Mouse (Mus musculus) brain, embryonic 14.5 days (tissue): ENCODE data around the gene Kat2a. TPM values are rescaled to one million over a fixed set of nuclear protein-coding genes. Genes with fewer than 3 reads are reported as not detected.
A peak's percentile ranks its signal among the peaks of the same experiment; 100 is the strongest.

Source experiments
- DNase-seq: peaks from one replicate; pipeline ENCODE4 v3.0.0-alpha.2; 2011; ENCODE audit warnings: low read depth
- CTCF ChIP-seq: fragments of 200-500 bp; IDR thresholded peaks from 2 replicates; pipeline ENCODE4 v1.5.1; 2012; ENCODE audit warnings: inconsistent platforms, mild to moderate bottlenecking, moderate library complexity, borderline replicate concordance; ENCODE audit not compliant: insufficient read depth, insufficient read length; ENCODE audit errors: extremely low read depth
- POLR2A ChIP-seq: fragments of 200-500 bp; IDR thresholded peaks from 2 replicates; pipeline ENCODE4 v1.6.1; 2012; ENCODE audit warnings: mild to moderate bottlenecking, inconsistent platforms, borderline replicate concordance; ENCODE audit not compliant: poor library complexity, insufficient read depth, insufficient read length, severe bottlenecking; ENCODE audit errors: extremely low read depth
- polyA plus RNA-seq: library from polyadenylated mRNA; depleted of rRNA; stranded (reverse); fragments of >200 nt; gene quantifications from 2 replicates; pipeline ENCODE4 v1.2.3, GENCODE M21; 2012

Gene Kat2a
- polyA plus RNA-seq, 1 experiment, result 61.8 TPM

DNA sequence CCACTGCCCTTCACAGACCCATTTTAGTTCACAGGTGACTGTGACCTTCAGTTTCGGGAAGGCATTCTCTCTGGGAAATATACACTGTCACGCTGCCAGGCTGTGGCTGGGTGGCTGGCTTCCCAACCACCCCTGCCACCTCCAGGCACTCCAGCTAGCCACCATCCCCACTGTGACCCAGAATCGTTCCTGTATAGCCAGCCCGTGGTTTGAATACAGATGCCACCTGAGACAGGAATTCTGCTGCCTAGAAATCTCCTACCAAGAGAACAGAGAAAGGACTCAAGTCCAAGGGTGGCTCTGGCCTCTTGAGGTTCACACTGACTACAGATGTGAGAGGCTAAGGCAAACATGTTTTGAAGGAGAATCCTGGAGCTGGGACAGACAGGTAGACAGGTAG, 6.6 kb upstream of the Kat2a start:
- no peak for DNase-seq
- no peak for TF ChIP-seq CTCF
- TF ChIP-seq POLR2A, result no peak

DNA sequence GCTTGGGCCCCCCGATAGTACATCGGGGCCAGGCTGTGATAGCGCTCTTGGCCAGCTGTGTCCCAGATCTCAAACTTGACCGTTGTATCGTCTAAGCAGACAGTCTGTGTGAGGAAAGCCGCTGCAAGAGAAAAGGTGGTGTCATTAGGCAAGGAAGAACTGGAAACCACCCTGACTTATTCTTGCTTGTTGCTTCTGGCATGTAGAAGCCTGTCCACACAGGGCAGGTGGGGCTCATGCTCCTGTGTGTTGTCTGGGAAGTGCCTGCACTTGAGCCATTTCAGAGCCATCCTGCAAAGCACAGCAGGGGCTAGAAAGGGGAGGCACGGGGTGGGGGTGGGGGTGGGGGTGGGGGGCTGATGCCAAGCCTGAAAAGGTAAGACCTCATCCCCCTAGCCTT, 6.2 kb upstream of the Kat2a start:
- no peak for DNase-seq
- no peak for TF ChIP-seq CTCF
- TF ChIP-seq POLR2A, result no peak

DNA sequence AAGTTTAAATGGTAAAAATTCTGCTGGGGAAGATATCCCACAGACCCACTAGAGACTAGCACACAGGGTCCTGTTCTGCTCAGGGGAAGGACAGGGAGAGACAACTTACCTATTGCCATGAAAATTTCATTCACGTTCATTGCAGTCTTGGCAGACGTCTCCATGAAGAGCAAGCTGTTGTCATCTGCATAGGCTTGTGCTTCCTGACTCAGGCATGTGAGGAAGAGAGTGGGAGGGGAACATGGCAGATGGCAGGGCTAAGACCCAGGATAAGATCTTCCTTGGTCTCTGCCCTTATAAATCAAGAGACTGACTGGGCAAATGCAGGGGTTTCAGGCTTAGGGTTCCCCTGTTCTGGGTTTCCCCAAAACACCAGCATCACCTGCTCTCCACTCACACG, 4.4 kb upstream of the Kat2a start:
- no peak for TF ChIP-seq POLR2A
- no peak for TF ChIP-seq CTCF
- DNase-seq, result no peak

DNA sequence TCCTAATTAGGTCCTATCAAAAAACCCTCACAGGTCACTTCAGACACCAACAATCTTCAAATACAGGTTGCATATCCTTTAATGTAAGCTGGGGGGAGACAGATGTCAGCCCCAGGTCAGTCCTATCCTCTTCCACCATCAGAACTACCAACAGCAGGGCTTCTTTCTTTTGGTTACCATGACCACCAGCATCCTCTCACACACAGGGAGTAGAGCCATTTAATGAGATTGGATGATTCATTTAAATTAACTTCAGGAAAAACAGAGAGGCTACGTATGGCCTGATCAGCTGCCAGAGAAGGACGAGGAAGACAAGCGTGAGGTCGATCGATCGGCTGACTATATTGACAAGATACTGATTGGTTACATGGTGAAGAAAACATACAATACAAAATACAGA, 2.7 kb upstream of the Kat2a start:
- no peak for TF ChIP-seq CTCF
- TF ChIP-seq POLR2A, result no peak
- DNase-seq, result no peak

DNA sequence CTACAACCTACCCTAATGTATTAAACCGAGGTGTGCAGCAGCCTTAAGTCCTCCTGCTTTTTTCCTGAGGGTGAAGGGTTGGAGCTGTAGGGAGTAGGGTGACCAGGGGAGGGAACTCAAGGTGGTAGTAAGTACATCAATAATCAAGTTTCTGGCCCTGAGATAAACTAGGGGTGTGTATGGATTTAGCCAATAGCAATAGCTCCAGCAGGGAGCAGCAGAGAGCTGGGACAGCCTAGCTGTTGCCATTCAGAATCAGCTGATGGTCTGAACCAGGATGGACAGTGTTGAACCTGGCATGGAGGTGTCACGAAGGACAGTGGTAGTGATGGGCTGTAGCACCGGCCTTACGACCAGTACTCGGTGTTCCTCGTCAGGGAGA, 2.3 kb upstream of the Kat2a start:
- TF ChIP-seq CTCF (peak; percentile 83), POLR2A (no peak)
- DNase-seq, result peak; percentile 78

DNA sequence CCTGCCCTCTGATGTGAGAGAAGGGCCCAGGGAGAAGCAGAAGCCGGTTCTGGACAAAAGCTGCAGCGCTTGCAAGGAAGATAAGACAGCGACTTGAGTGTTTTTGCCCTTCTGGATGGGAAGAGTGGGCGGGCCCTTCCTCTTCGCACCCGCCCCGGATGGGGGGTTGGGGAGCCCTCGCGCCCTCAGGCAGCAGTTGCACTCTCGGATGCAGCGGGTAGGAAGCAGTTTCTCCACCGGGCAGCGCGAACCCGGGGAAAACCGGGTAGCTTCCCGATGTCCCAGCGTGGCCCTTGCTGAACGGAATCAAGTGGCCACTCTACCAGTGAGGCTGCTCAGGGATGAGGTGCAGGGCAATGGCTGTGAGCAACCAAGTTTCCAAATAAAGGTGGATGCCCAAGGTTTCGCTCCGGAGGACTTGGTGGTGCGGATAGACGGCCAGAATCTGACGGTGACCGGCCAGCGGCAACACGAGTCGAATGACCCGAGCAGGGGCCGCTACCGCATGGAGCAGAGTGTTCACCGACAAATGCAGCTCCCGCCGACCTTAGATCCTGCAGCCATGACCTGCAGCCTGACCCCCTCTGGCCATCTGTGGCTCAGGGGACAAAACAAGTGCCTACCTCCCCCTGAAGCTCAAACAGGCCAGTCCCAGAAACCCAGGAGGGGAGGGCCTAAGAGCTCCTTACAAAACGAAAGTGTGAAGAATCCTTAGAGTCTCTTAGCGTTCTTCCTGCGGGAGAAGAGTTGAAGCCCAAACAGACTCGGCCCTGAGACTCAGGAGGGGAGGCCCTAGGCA, 1.7 kb upstream of the Kat2a start, which contains the start of gene Hspb9:
Gene Hspb9 (plus strand): TSS at position 116 of the 799 bp plus-strand sequence.
- DNase-seq, result peak; percentile 50
- TF ChIP-seq POLR2A (no peak), CTCF (no peak)

DNA sequence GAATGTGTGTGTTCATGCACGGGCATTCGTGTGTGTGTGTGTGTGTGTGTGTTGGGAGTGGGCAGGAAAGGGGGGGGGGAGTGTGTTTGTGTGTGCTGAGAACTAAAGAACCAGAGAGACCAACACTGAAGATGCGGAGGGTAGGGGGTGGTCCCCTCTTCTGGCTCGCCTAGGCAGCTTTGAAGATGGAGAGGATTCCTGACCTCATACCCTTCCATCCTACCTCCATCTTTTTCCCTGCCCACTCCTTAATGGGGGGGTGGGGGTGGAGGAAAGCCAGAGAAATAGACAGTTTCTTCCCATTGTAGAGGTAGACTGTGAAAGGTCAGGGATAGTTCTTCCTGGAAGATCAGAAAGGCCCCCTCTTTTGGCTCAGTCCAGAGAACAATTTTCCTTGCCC, 909 bp upstream of the Kat2a start:
- TF ChIP-seq POLR2A, result no peak
- TF ChIP-seq CTCF, result no peak
- no peak for DNase-seq

DNA sequence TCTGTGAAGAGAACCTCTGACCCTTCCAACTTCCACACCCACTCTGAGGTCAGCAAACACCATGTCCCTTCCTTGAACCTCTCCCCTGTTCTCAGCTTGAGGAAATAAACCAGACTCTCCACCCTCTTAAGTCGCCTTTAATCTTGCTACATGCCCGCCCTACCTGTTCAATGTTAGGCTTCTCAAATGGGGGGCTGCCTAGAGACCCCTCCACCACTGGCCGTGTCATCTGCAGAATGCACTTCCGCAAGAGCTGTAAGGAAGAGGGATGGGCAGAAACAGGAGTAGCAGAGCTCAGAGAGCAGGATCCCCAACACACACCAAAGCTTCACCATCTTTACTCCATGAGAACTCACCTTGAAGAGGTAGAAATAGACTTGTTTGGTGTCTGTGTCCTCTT, 1.3 kb downstream of the Kat2a start:
- DNase-seq, result no peak
- no peak for TF ChIP-seq POLR2A
- TF ChIP-seq CTCF, result no peak

DNA sequence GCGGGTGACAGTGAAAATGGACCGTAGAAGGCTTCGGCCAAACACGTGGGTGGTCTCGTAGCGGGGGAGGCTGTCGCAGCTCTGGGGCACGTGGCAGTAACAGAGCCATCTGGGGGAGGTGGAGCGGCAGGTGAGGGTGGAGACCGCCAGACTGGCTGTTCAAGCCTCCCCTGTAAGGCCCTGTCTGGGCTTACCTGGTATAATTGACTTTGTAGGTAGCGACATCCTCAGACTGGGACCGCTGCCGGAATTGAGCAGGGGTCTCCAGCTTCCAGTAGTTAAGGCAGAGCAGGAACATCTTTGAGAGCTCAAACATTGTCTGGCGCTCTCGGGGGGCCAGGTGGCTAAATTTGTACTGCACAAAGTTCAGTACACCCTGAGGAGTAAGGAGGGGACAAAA, 1.7 kb downstream of the Kat2a start:
- no peak for DNase-seq
- TF ChIP-seq POLR2A, result no peak
- no peak for TF ChIP-seq CTCF

DNA sequence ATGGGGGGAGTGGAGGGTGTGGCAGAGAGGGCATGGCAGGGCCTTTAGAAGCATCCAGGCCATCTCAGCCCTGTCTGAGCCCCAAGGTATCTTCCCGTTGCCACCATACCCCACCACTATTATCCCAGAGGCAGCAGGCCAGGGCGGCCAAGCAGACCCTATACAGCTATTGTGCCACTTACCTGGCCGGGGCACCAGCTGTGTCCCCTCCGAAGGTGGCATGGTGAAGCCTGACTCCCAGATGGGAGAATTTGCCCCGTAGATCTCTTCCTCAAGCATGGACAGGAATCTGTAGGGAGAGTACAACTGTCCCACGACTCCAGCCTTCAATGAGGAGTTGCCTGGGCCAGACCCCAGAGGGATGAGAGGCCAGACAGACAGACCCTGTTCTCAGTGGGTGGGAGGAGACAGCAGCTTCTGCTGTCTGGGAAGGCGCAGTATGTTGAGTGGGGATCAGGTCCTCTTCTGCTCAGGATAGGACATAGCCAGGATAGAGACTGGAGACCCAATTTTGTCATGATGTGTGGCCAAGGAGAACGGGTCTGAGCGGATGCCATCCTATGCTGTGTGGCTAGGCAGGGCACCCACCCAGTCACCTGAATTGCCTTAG, 3.0 kb downstream of the Kat2a start:
- DNase-seq, result no peak
- no peak for TF ChIP-seq CTCF
- no peak for TF ChIP-seq POLR2A

DNA sequence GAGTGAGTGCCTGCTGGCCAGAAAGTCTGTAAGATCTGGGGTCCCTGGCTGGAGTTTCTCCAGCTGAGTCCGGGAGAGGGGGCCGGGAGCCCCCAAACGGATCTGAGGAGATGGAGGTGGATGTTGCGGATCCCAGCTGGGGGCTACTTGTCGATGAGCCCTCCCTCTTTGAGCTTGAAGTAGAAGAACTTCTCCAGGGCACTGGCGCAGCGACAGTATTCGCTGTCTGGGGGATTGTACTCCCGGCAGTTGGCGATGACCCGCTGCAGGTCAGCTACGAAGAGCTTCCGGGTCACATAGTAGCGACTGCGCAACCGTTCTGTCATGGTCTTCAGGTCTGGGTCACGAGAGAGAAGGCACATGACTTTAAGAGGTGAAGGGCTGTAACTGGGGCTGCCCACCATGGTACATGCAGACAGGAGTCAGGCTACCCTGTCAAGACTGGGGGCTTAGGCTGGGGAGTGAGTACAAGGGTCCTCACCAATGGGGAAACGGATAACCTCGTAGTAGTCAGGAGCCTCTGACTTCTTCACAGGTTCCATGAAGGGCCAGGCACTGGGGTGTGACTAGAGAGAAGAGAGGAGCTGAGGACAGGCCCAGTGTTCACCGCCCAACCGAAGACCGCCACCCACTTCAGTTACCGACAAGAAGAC, 7.0 kb downstream of the Kat2a start:
- TF ChIP-seq POLR2A, result no peak
- no peak for TF ChIP-seq CTCF
- no peak for DNase-seq

DNA sequence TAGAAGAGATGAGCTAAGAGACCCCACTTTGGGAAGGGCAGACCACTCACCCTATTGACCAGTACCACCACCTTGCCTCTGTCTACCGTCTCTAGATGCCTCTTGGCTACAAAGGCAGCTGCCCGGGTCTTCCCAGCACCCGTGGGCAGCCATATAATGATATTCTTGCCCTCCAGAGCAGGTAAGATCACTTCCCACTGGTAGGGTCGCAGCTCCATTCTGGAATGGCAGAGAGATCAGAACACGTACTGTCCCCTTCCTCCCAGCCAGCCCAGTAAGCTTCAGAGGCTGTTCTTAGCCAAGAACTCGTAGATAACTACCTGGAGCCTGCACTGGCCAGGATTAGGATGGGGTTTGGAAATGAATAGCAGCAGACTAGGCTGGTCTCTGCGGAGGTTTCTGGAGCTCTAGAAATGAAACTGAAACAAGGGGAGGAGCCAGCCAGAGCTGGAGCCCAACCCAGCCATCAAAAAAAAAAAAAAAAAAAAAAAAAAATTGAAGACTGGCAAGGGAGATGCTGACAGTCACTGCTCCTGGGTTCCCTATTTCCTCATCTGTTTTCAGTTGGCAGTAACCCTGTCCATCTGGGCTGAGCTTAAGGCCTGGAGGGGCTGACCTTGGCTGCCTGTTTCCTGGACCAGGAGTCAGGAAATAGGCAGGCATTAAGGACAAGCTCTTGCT, 8.3 kb downstream of the Kat2a start, which contains the start of gene Dhx58:
Gene Dhx58 (minus strand): TSS at position 421 of the 681 bp plus-strand sequence.
- DNase-seq, result no peak
- no peak for TF ChIP-seq CTCF
- no peak for TF ChIP-seq POLR2A
